ENCODE assay signal across 7 mouse cellular contexts in the genomic region with DNA sequence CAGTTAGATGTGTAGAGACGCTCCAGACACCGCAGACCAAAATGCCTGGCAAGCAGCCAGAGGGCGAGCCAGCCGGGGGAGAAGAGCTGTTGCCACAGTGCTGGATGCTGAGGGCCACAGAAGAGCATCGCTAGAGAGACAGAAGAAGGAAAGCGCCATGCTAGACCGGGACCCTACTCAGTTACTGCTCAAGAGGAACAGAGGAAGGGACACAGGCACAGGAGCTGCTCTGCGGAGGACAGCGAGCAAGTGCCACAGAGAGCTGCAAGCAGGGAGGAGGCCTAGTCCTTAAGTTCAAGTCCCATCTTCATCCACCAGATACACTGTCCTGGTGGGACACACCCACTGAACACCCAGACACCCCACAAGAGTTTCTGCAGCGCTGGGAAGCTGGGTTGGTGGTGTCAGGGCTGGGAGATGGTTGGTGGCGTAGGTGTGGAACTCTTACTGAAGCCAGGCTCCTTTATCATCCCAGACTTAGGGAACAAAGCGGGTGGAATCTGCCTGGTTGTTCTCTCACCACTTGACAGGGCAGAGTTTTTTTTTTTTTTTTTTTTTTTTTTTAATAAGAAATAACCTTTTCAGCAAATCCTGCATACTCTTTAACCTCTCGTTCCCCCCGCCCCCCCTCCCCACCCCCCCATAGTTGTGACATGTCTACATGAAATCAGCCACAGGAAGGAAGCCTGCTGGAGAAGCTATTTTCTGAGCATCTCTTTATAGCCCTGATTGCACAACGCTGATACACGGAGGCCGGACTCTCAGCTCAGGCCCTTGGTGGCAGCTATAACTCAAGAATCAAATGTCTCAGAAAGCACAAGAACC. TPM values are rescaled to one million over a fixed set of nuclear protein-coding genes. Genes with fewer than 3 reads are reported as not detected.
A peak's percentile ranks its signal among the peaks of the same experiment; 100 is the strongest.
DNase-seq lines count a peak whose midpoint lies in the region; ATAC-seq and TF ChIP-seq lines count a peak whose summit lies in the region.

No protein-coding gene starts in this region.

- no peak overlapping the region for H3K4me2 ChIP-seq in stomach, postnatal 0 days (replicated peaks; ENCODE audit: low read depth)

- H3K4me3 ChIP-seq in layer of hippocampus, adult 2 months, result no peak overlapping the region
- H3K4me3 ChIP-seq in stomach, postnatal 0 days (ENCODE audit: low read depth, low read length), result no peak overlapping the region

- no peak overlapping the region for H3K9ac ChIP-seq in stomach, postnatal 0 days (ENCODE audit: low read length)

- no peak for ATAC-seq in stomach, postnatal 0 days (ENCODE audit: low FRiP score, low TSS enrichment)

- 51% methylated on average over 17 of the region's 17 CpGs for WGBS in stomach, postnatal 0 days

- peak overlapping the region; percentile 36 for H3K27ac ChIP-seq in layer of hippocampus, adult 2 months
- H3K27ac ChIP-seq in stomach, postnatal 0 days (replicated peaks), result peak overlapping the region; percentile 65

- TF ChIP-seq EP300 in stomach, postnatal 0 days (optimal IDR thresholded peaks at IDR 0.05), result no peak

- no peaks in the 10 kb centered on the region for H3K36me3 ChIP-seq in stomach, postnatal 0 days (ENCODE audit: control insufficient read depth, insufficient read depth, low read length)

- no peak for TF ChIP-seq CTCF in layer of hippocampus, adult 2 months (conservative IDR thresholded peaks at IDR 0.05)
- no peak for TF ChIP-seq CTCF in stomach, postnatal 0 days (IDR thresholded peaks at IDR 0.05; ENCODE audit: low read depth)

- 0 out of 2 replicates have a peak, but pooled peaks cover 7% of the 10 kb centered on the region for H3K4me1 ChIP-seq in stomach, postnatal 0 days (replicated peaks; ENCODE audit: control insufficient read depth, insufficient read depth)

- no peaks in the 10 kb centered on the region for H3K27me3 ChIP-seq in stomach, postnatal 0 days (ENCODE audit: control insufficient read depth, insufficient read depth, low read length)

- no peaks in the 10 kb centered on the region for H3K9me3 ChIP-seq in stomach, postnatal 0 days (ENCODE audit: control insufficient read depth, low read length)

- no peak for DNase-seq in layer of hippocampus, adult 2 months (ENCODE audit: low spot score in 2 of 2)
- no peak for DNase-seq in layer of hippocampus, adult 8-10 months (ENCODE audit: low spot score in 2 of 2)
- DNase-seq in Muller cell, postnatal 12 days (ENCODE audit: inconsistent ontology term), result peak; percentile 60
- peak; percentile 48 for DNase-seq in brain, adult 2 months (ENCODE audit: low read depth, low spot score)
- peak; percentile 55 for DNase-seq in kidney, postnatal 14 days
- no peak for DNase-seq in stomach, postnatal 0 days (ENCODE audit: low spot score)
- DNase-seq in cerebellum, adult 11-12 months, result no peak

RNA-seq across cellular contexts. Expression of a gene that starts 29.0 kb away (rescaled TPM):
- total RNA-seq in layer of hippocampus, adult 2 months (2021), result 10 to 100 TPM; 74.1 to 85.4 TPM
- total RNA-seq in layer of hippocampus, adult 8-10 months (2022), result 10 to 100 TPM; 65.3 to 85.6 (median 79.2) TPM
- 149 and 162 TPM in 2 replicates for polyA plus RNA-seq in stomach, postnatal 0 days (2015; fragmentation: Nextera tagmentation; extraction: Ambion mirVana)

RNA-seq across cellular contexts. Expression of a gene that starts 29.3 kb away (rescaled TPM):
- total RNA-seq in layer of hippocampus, adult 2 months (2021), result 1,000 to 10,000 TPM in 1 of 2 experiments, 100 to 1,000 TPM in 1; 991 to 1,040 TPM
- total RNA-seq in layer of hippocampus, adult 8-10 months (2022), result 1,000 to 10,000 TPM; 1,017 to 1,068 (median 1,043) TPM
- 1,419 and 1,437 TPM in 2 replicates for polyA plus RNA-seq in stomach, postnatal 0 days (2015; fragmentation: Nextera tagmentation; extraction: Ambion mirVana)

RNA-seq across cellular contexts. Expression of a gene that starts 29.5 kb away (rescaled TPM):
- total RNA-seq in layer of hippocampus, adult 2 months (2021), result under 1 TPM in 1 of 2 experiments, not detected in 1; 0.69 TPM
- total RNA-seq in layer of hippocampus, adult 8-10 months (2022), result under 1 TPM in 1 of 4 experiments, not detected in 3; 0.57 TPM
- polyA plus RNA-seq in stomach, postnatal 0 days (2015; fragmentation: Nextera tagmentation; extraction: Ambion mirVana), result 2.1 and 4.7 TPM in 2 replicates

RNA-seq across cellular contexts. Expression of a gene that starts 38.8 kb away (rescaled TPM):
- 1 to 10 TPM; 4.7 to 5.2 TPM for total RNA-seq in layer of hippocampus, adult 2 months (2021)
- total RNA-seq in layer of hippocampus, adult 8-10 months (2022), result 10 to 100 TPM in 2 of 4 experiments, 1 to 10 TPM in 2; 4.8 to 33.7 (median 19.7) TPM
- polyA plus RNA-seq in stomach, postnatal 0 days (2015; fragmentation: Nextera tagmentation; extraction: Ambion mirVana), result 18.7 and 18.9 TPM in 2 replicates

RNA-seq across cellular contexts. Expression of a gene that starts 49.9 kb away (rescaled TPM):
- total RNA-seq in layer of hippocampus, adult 2 months (2021), result 10 to 100 TPM; 14.0 to 15.6 TPM
- 10 to 100 TPM in 3 of 4 experiments, 1 to 10 TPM in 1; 8.4 to 16.2 (median 14.1) TPM for total RNA-seq in layer of hippocampus, adult 8-10 months (2022)
- 12.2 and 14.0 TPM in 2 replicates for polyA plus RNA-seq in stomach, postnatal 0 days (2015; fragmentation: Nextera tagmentation; extraction: Ambion mirVana)

Comparison
In these comparisons a context has a peak if more than half of its experiments do, and no peak if none do; other contexts are left out.
1. DNase-seq: peak in Muller cell, postnatal 12 days (single experiment), brain, adult 2 months (single experiment) and kidney, postnatal 14 days (single experiment); none in layer of hippocampus, adult 2 months (0 of 2), layer of hippocampus, adult 8-10 months (0 of 2), stomach, postnatal 0 days (single experiment) and cerebellum, adult 11-12 months (single experiment).